Mouse (Mus musculus) MEL (cell line): Measurements from ENCODE around the gene Il4. TPM values are rescaled to one million over a fixed set of nuclear protein-coding genes. Genes with fewer than 3 reads are reported as not detected.

ENCODE experiments used
- DNase-seq: peaks from one replicate; pipeline ENCODE4 v3.0.0; 2011; ENCODE audit warnings: low read depth, low spot score
- H3K27ac ChIP-seq: 2 replicates; pipeline ENCODE4 v1.5.1; 2012; ENCODE audit warnings: low read depth, mild to moderate bottlenecking, control low read depth, low read length, moderate library complexity; ENCODE audit not compliant: control insufficient read depth
- H3K27me3 ChIP-seq, 2 experiments: fragments of 150-350 bp in 1 of 2; sonication (generic) in 1 of 2; 2 replicates each; pipeline ENCODE4 v1.6.1; 2012; ENCODE audit warnings: low read length in 2 of 2, mild to moderate bottlenecking in 2 of 2, improper control_type of control experiment in 1 of 2, moderate library complexity in 1 of 2; ENCODE audit not compliant: insufficient read depth in 2 of 2, control insufficient read depth in 1 of 2
- H3K36me3 ChIP-seq, 2 experiments: 2 replicates each; pipeline ENCODE4 v1.6.1; 2012 to 2014; ENCODE audit warnings: low read length in 2 of 2, improper control_type of control experiment in 1 of 2, inconsistent platforms in 1 of 2, mild to moderate bottlenecking in 1 of 2; ENCODE audit not compliant: insufficient read depth in 2 of 2, control insufficient read depth in 1 of 2
- H3K4me1 ChIP-seq, 2 experiments: fragments of 150-350 bp in 1 of 2; sonication (generic) in 1 of 2; 2 replicates each; pipeline ENCODE4 v1.6.1; 2012; ENCODE audit warnings: low read length in 2 of 2, improper control_type of control experiment in 1 of 2, mild to moderate bottlenecking in 1 of 2; ENCODE audit not compliant: insufficient read depth in 2 of 2, control insufficient read depth in 1 of 2
- H3K4me3 ChIP-seq, 2 experiments: fragments of 150-350 bp in 1 of 2; sonication (generic) in 1 of 2; 2 replicates each; pipeline ENCODE4 v1.5.1; 2012; ENCODE audit warnings: low read depth in 2 of 2, low read length in 2 of 2, mild to moderate bottlenecking in 2 of 2, moderate library complexity in 2 of 2, control low read depth in 1 of 2, improper control_type of control experiment in 1 of 2; ENCODE audit not compliant: control insufficient read depth in 1 of 2, insufficient read depth in 1 of 2
- H3K79me2 ChIP-seq: 2 replicates; pipeline ENCODE4 v1.6.1; 2012; ENCODE audit warnings: mild to moderate bottlenecking, low read length, moderate library complexity; ENCODE audit not compliant: control insufficient read depth, poor library complexity, insufficient read depth
- H3K9ac ChIP-seq: 2 replicates; pipeline ENCODE4 v1.6.1; 2012; ENCODE audit warnings: low read depth, mild to moderate bottlenecking, control low read depth, low read length, moderate library complexity; ENCODE audit not compliant: control insufficient read depth, poor library complexity, severe bottlenecking
- H3K9me3 ChIP-seq: fragments of 150-350 bp; sonication (generic); replicated peaks from 2 replicates; pipeline ENCODE4 v1.6.1; 2012; ENCODE audit warnings: mild to moderate bottlenecking, low read length, improper control_type of control experiment, moderate library complexity; ENCODE audit not compliant: insufficient read depth
- CTCF ChIP-seq, 3 experiments: IDR thresholded peaks in 2 of 3; conservative IDR thresholded peaks in 1 of 3; 2 replicates each; pipeline ENCODE4 v1.5.1; 2011 to 2012; ENCODE audit warnings: low read length in 3 of 3, low read depth in 2 of 3, mild to moderate bottlenecking in 2 of 3, improper control_type of control experiment in 1 of 3, inconsistent platforms in 1 of 3, mixed read lengths in 1 of 3, moderate library complexity in 1 of 3; ENCODE audit not compliant: control insufficient read depth in 1 of 3, insufficient read depth in 1 of 3, poor library complexity in 1 of 3, severe bottlenecking in 1 of 3
- ELF1 ChIP-seq: IDR thresholded peaks from 2 replicates; pipeline ENCODE4 v1.6.1; 2014; ENCODE audit warnings: low read depth, mild to moderate bottlenecking, inconsistent platforms, low read length, improper control_type of control experiment, moderate library complexity
- ETS1 ChIP-seq: IDR thresholded peaks from 2 replicates; pipeline ENCODE4 v1.6.1; 2012; ENCODE audit warnings: low read depth, mild to moderate bottlenecking, inconsistent platforms, low read length, improper control_type of control experiment, moderate library complexity
- GATA1 ChIP-seq: IDR thresholded peaks from 2 replicates; pipeline ENCODE4 v1.6.1; 2011; ENCODE audit warnings: low read depth, low read length, improper control_type of control experiment
- HCFC1 ChIP-seq: IDR thresholded peaks from 2 replicates; pipeline ENCODE4 v1.6.1; 2012; ENCODE audit warnings: low read depth, mild to moderate bottlenecking, inconsistent platforms, low read length, improper control_type of control experiment, moderate library complexity
- KAT2A ChIP-seq: conservative IDR thresholded peaks from 2 replicates; pipeline ENCODE4 v1.6.1; 2012; ENCODE audit warnings: low read depth, low read length, improper control_type of control experiment, inconsistent platforms
- MAX ChIP-seq: IDR thresholded peaks from 2 replicates; pipeline ENCODE4 v1.6.1; 2011; ENCODE audit warnings: low read length, improper control_type of control experiment
- MAZ ChIP-seq: IDR thresholded peaks from 2 replicates; pipeline ENCODE4 v1.6.1; 2012; ENCODE audit warnings: low read depth, mild to moderate bottlenecking, inconsistent platforms, low read length, improper control_type of control experiment
- MEF2A ChIP-seq: IDR thresholded peaks from 2 replicates; pipeline ENCODE4 v1.6.1; 2014; ENCODE audit warnings: low read depth, mild to moderate bottlenecking, inconsistent platforms, low read length, improper control_type of control experiment; ENCODE audit not compliant: poor library complexity, insufficient replicate concordance, severe bottlenecking; ENCODE audit errors: extremely low read depth
- MXI1 ChIP-seq: IDR thresholded peaks from 2 replicates; pipeline ENCODE4 v1.6.1; 2011; ENCODE audit warnings: mild to moderate bottlenecking, low read depth, low read length, improper control_type of control experiment
- MYB ChIP-seq: IDR thresholded peaks from 2 replicates; pipeline ENCODE4 v1.6.1; 2011; ENCODE audit warnings: mild to moderate bottlenecking, low read depth, low read length, improper control_type of control experiment
- MYC ChIP-seq: IDR thresholded peaks from 2 replicates; pipeline ENCODE4 v1.6.1; 2011; ENCODE audit warnings: low read depth, mild to moderate bottlenecking, low read length, improper control_type of control experiment, moderate library complexity
- NELFE ChIP-seq: IDR thresholded peaks from 2 replicates; pipeline ENCODE4 v1.6.1; 2011; ENCODE audit warnings: low read depth, low read length, improper control_type of control experiment
- NRF1 ChIP-seq: IDR thresholded peaks from 2 replicates; pipeline ENCODE4 v1.6.1; 2014; ENCODE audit warnings: low read depth, mild to moderate bottlenecking, inconsistent platforms, low read length, improper control_type of control experiment, moderate library complexity; ENCODE audit not compliant: poor library complexity, insufficient read depth, severe bottlenecking
- POLR2A ChIP-seq, 2 experiments: IDR thresholded peaks; 2 replicates each; pipeline ENCODE4 v1.6.1; 2011 to 2012; ENCODE audit warnings: low read length in 2 of 2, mild to moderate bottlenecking in 2 of 2, control low read depth in 1 of 2, improper control_type of control experiment in 1 of 2, low read depth in 1 of 2, moderate library complexity in 1 of 2; ENCODE audit not compliant: control insufficient read depth in 1 of 2, insufficient read depth in 1 of 2, poor library complexity in 1 of 2
- POLR2AphosphoS2 ChIP-seq: IDR thresholded peaks from 2 replicates; pipeline ENCODE4 v1.6.1; 2011; ENCODE audit warnings: low read length, improper control_type of control experiment
- POLR2AphosphoS5 ChIP-seq: IDR thresholded peaks from 2 replicates; pipeline ENCODE4 v1.6.1; 2012; ENCODE audit warnings: low read depth, borderline replicate concordance, mild to moderate bottlenecking, inconsistent platforms, low read length, moderate library complexity, mixed read lengths
- RAD21 ChIP-seq: IDR thresholded peaks from 2 replicates; pipeline ENCODE4 v1.6.1; 2011; ENCODE audit warnings: mild to moderate bottlenecking, low read depth, low read length, improper control_type of control experiment
- SIN3A ChIP-seq: IDR thresholded peaks from 2 replicates; pipeline ENCODE4 v1.6.1; 2012; ENCODE audit warnings: low read length, improper control_type of control experiment, inconsistent platforms
- TBP ChIP-seq: IDR thresholded peaks from 2 replicates; pipeline ENCODE4 v1.8.0; 2011; ENCODE audit warnings: low read depth, low read length, improper control_type of control experiment
- TCF12 ChIP-seq: IDR thresholded peaks from 2 replicates; pipeline ENCODE4 v1.6.1; 2014; ENCODE audit warnings: low read depth, mild to moderate bottlenecking, inconsistent platforms, low read length, improper control_type of control experiment, moderate library complexity
- UBTF ChIP-seq: IDR thresholded peaks from 2 replicates; pipeline ENCODE4 v1.6.1; 2012; ENCODE audit warnings: low read depth, mild to moderate bottlenecking, inconsistent platforms, low read length, improper control_type of control experiment, moderate library complexity, borderline replicate concordance; ENCODE audit not compliant: insufficient read depth
- ZNF384 ChIP-seq: IDR thresholded peaks from 2 replicates; pipeline ENCODE4 v1.6.1; 2012; ENCODE audit warnings: low read depth, mild to moderate bottlenecking, inconsistent platforms, low read length, improper control_type of control experiment
- polyA plus RNA-seq, 2 experiments: library from polyadenylated mRNA; stranded (reverse) in 1 of 2; unstranded in 1 of 2; fragments of >175 nt in 1 of 2; fragments of >200 nt in 1 of 2; gene quantifications; 2 replicates each; pipeline versions ENCODE4 v1.2.1 to v1.2.4; 2012; ENCODE audit warnings: low replicate concordance in 2 of 2, low read depth in 1 of 2; ENCODE audit not compliant: insufficient read length in 2 of 2, insufficient read depth in 1 of 2, missing spikeins in 1 of 2
- total RNA-seq: library from RNA; depleted of rRNA; stranded (reverse); fragments of 300-350 nt; gene quantifications from 2 replicates; pipeline ENCODE4 v1.2.3, GENCODE M21; 2012

Il4 gene
- total and polyA plus RNA-seq, 3 experiments = 4.3 to 10.4 TPM; not detected in 1

DNA sequence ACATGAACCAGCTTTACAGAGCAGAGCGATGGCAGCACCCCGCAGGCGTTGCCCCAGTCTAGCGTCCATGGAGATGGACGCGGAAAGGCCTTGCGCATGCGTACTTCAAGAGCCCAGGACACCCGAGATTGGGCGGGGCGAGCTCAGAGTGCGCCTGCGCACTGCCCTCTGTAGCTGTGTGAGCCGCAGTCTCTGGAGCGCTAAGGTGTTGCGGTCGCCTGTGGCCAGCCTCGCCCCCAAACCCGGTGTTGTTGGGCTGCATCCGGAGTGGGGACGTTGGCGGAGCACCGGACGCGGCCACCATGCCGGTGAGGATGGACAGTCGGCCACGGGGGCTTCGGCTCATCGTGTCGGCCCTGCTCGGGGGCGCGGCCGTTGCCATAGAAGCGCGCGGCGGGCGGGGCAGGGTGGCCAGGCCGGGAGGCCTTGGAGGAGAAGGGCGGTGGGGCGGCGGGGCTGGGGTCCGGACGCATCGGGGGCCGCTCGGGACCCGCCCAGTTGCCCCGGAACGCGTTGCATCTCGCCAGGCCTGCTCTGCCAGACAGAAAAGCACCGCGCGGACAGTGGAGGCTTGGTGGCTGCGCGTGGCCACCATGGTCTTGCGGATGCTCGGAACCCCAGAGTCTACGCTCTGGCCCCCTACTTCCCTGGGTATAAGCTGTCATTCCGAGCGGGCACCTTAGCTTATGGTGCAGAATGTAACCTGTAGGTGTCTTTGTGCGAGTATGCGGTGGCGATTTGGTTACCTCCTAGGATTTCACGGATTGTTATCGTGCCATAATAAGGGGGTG, 51.0 kb downstream of the Il4 start, which contains the start of gene Kif3a:
Kif3a (plus strand) TSS at position 156 of the 791 bp plus-strand sequence.
- Histone ChIP-seq H3K79me2 (peaks cover 2% of the 10 kb centered on the region), H3K9ac (peak within 1 kb of the TSS; percentile 68), H3K4me1 (peaks cover 0 to under 1% of the 10 kb centered on the region in 2 experiments; a peak in 2 of 4 replicates), H3K27ac (no peak within 1 kb of the TSS), H3K4me3 (peak within 1 kb of the TSS; percentile 74 to 90), H3K27me3 (no peaks in the 10 kb centered on the region)
- DNase-seq = peak; percentile 98
- peak; percentile 95 for TF ChIP-seq SIN3A
- peak; percentile 99 for TF ChIP-seq NRF1
- TF ChIP-seq POLR2A (IDR thresholded peaks at IDR 0.05; ENCODE audit: control insufficient read depth in 1 of 2, insufficient read depth in 1 of 2, low read depth in 1 of 2, low read length in 2 of 2, poor library complexity in 1 of 2) = peak in 1 of 2 experiments; percentile 71; a peak in 2 of 4 replicates
- TF ChIP-seq MAX = peak; percentile 60; the same call in 1 of the 2 replicates
- TF ChIP-seq MAZ = 0 out of 2 replicates have a peak, but pooled peaks have one; percentile 55
- no peak for TF ChIP-seq KAT2A
- no peak for TF ChIP-seq MEF2A
- peak; percentile 39 for TF ChIP-seq TBP
- TF ChIP-seq CTCF (IDR thresholded peaks at IDR 0.05 in 2 of 3, conservative IDR thresholded peaks at IDR 0.05 in 1 of 3; ENCODE audit: control insufficient read depth in 1 of 3, insufficient read depth in 1 of 3, low read depth in 2 of 3, low read length in 3 of 3, poor library complexity in 1 of 3, severe bottlenecking in 1 of 3) = no peak
- TF ChIP-seq POLR2AphosphoS5 = no peak
- peak; percentile 43; the same call in 1 of the 2 replicates for TF ChIP-seq POLR2AphosphoS2
- TF ChIP-seq GATA1 = no peak
- no peak for TF ChIP-seq MYC
- TF ChIP-seq ETS1 = no peak
- TF ChIP-seq HCFC1 = peak; percentile 62; the same call in 1 of the 2 replicates
- TF ChIP-seq TCF12 = peak; percentile 12; the same call in 1 of the 2 replicates
- TF ChIP-seq NELFE = peak; percentile 77
- TF ChIP-seq RAD21 = no peak
- peak; percentile 83 for TF ChIP-seq MXI1
- 0 out of 2 replicates have a peak, but pooled peaks have one; percentile 52 for TF ChIP-seq UBTF
- TF ChIP-seq MYB = no peak
- TF ChIP-seq ELF1 = no peak
- TF ChIP-seq ZNF384 = no peak
- TF ChIP-seq, all 39 proteins: peak for 12
- no peaks in the 10 kb centered on the region for H3K9me3 ChIP-seq
- H3K36me3 ChIP-seq = peaks cover 0 to 3% of the 10 kb centered on the region in 2 experiments; a peak in 2 of 4 replicates
